Mouse (Mus musculus): ENCODE measurements around the gene Sphk1. TPM values are rescaled to one million over a fixed set of nuclear protein-coding genes. Genes with fewer than 3 reads are reported as not detected.

Sphk1 gene
- polyA plus RNA-seq, 1 experiment = 15.7 TPM

- no peak for DNase-seq
- TF ChIP-seq CTCF (IDR thresholded peaks at IDR 0.05; ENCODE audit: borderline replicate concordance, control insufficient read depth, extremely low read depth, insufficient read depth, low read length, poor library complexity) = no peak
- no peak overlapping the region for H3K4me3 ChIP-seq (ENCODE audit: control insufficient read depth, insufficient read depth, low read length)
- no peak overlapping the region for H3K27ac ChIP-seq (ENCODE audit: control insufficient read depth, insufficient read depth, low read length)
- peaks cover 3% of the 10 kb centered on the region for H3K4me1 ChIP-seq (replicated peaks; ENCODE audit: control insufficient read depth, insufficient read depth, low read length)
- 83% methylated on average over 13 of the region's 13 CpGs for WGBS
- H3K27me3 ChIP-seq (ENCODE audit: control insufficient read depth, insufficient read depth, low read length) = no peaks in the 10 kb centered on the region
- H3K36me3 ChIP-seq (ENCODE audit: control insufficient read depth, insufficient read depth, low read length) = no peaks in the 10 kb centered on the region
Measured at GRCm38 (mm10) chr11:116494474-116495174, 36.1 kb upstream of the Sphk1 start.

GRCm38 (mm10) chr11:116497313-116497712 is 33.4 kb upstream of the Sphk1 start:
- Histone ChIP-seq H3K4me3 (ENCODE audit: control insufficient read depth, insufficient read depth, low read length) (no peak overlapping the region), H3K27ac (ENCODE audit: control insufficient read depth, insufficient read depth, low read length) (no peak overlapping the region), H3K4me1 (replicated peaks; ENCODE audit: control insufficient read depth, insufficient read depth, low read length) (no peaks in the 10 kb centered on the region), H3K27me3 (ENCODE audit: control insufficient read depth, insufficient read depth, low read length) (no peaks in the 10 kb centered on the region), H3K36me3 (ENCODE audit: control insufficient read depth, insufficient read depth, low read length) (no peaks in the 10 kb centered on the region)
- DNase-seq = no peak
- WGBS = 95% methylated on average over 4 of the region's 4 CpGs
- TF ChIP-seq POLR2A (IDR thresholded peaks at IDR 0.05; ENCODE audit: control insufficient read depth, extremely low read depth, insufficient read depth, low read length, poor library complexity) (no peak), CTCF (IDR thresholded peaks at IDR 0.05; ENCODE audit: borderline replicate concordance, control insufficient read depth, extremely low read depth, insufficient read depth, low read length, poor library complexity) (no peak)

GRCm38 (mm10) chr11:116498596-116498995 is 32.1 kb upstream of the Sphk1 start:
- no peak overlapping the region for H3K4me3 ChIP-seq (ENCODE audit: control insufficient read depth, insufficient read depth, low read length)
- H3K4me1 ChIP-seq (replicated peaks; ENCODE audit: control insufficient read depth, insufficient read depth, low read length) = no peaks in the 10 kb centered on the region
- no peaks in the 10 kb centered on the region for H3K36me3 ChIP-seq (ENCODE audit: control insufficient read depth, insufficient read depth, low read length)
- no peak overlapping the region for H3K27ac ChIP-seq (ENCODE audit: control insufficient read depth, insufficient read depth, low read length)
- no peaks in the 10 kb centered on the region for H3K27me3 ChIP-seq (ENCODE audit: control insufficient read depth, insufficient read depth, low read length)
- no peak for TF ChIP-seq CTCF (IDR thresholded peaks at IDR 0.05; ENCODE audit: borderline replicate concordance, control insufficient read depth, extremely low read depth, insufficient read depth, low read length, poor library complexity)
- no peak for TF ChIP-seq POLR2A (IDR thresholded peaks at IDR 0.05; ENCODE audit: control insufficient read depth, extremely low read depth, insufficient read depth, low read length, poor library complexity)
- DNase-seq = no peak
- WGBS = 64% methylated on average over 34 of the region's 34 CpGs

GRCm38 (mm10) chr11:116499018-116499417 is 31.7 kb upstream of the Sphk1 start:
- H3K4me3 ChIP-seq (ENCODE audit: control insufficient read depth, insufficient read depth, low read length) = no peak overlapping the region
- WGBS = 75% methylated on average over 6 of the region's 6 CpGs
- DNase-seq = no peak
- H3K27ac ChIP-seq (ENCODE audit: control insufficient read depth, insufficient read depth, low read length) = no peak overlapping the region
- H3K36me3 ChIP-seq (ENCODE audit: control insufficient read depth, insufficient read depth, low read length) = no peaks in the 10 kb centered on the region
- no peaks in the 10 kb centered on the region for H3K4me1 ChIP-seq (replicated peaks; ENCODE audit: control insufficient read depth, insufficient read depth, low read length)
- TF ChIP-seq POLR2A (IDR thresholded peaks at IDR 0.05; ENCODE audit: control insufficient read depth, extremely low read depth, insufficient read depth, low read length, poor library complexity) (no peak), CTCF (IDR thresholded peaks at IDR 0.05; ENCODE audit: borderline replicate concordance, control insufficient read depth, extremely low read depth, insufficient read depth, low read length, poor library complexity) (no peak)
- H3K27me3 ChIP-seq (ENCODE audit: control insufficient read depth, insufficient read depth, low read length) = no peaks in the 10 kb centered on the region

- no peaks in the 10 kb centered on the region for H3K4me1 ChIP-seq (replicated peaks; ENCODE audit: control insufficient read depth, insufficient read depth, low read length)
- 7% methylated on average over 7 of the region's 7 CpGs for WGBS
- H3K27ac ChIP-seq (ENCODE audit: control insufficient read depth, insufficient read depth, low read length) = no peak overlapping the region
- DNase-seq = no peak
- H3K4me3 ChIP-seq (ENCODE audit: control insufficient read depth, insufficient read depth, low read length) = no peak overlapping the region
- no peaks in the 10 kb centered on the region for H3K36me3 ChIP-seq (ENCODE audit: control insufficient read depth, insufficient read depth, low read length)
- no peaks in the 10 kb centered on the region for H3K27me3 ChIP-seq (ENCODE audit: control insufficient read depth, insufficient read depth, low read length)
- TF ChIP-seq POLR2A (IDR thresholded peaks at IDR 0.05; ENCODE audit: control insufficient read depth, extremely low read depth, insufficient read depth, low read length, poor library complexity) (no peak), CTCF (IDR thresholded peaks at IDR 0.05; ENCODE audit: borderline replicate concordance, control insufficient read depth, extremely low read depth, insufficient read depth, low read length, poor library complexity) (no peak)
Measured at GRCm38 (mm10) chr11:116501005-116501746, 29.5 kb upstream of the Sphk1 start.

- H3K4me3 ChIP-seq (ENCODE audit: control insufficient read depth, insufficient read depth, low read length) = no peak overlapping the region
- WGBS = 92% methylated on average over 17 of the region's 17 CpGs
- H3K36me3 ChIP-seq (ENCODE audit: control insufficient read depth, insufficient read depth, low read length) = no peaks in the 10 kb centered on the region
- no peak overlapping the region for H3K27ac ChIP-seq (ENCODE audit: control insufficient read depth, insufficient read depth, low read length)
- DNase-seq = no peak
- H3K4me1 ChIP-seq (replicated peaks; ENCODE audit: control insufficient read depth, insufficient read depth, low read length) = no peaks in the 10 kb centered on the region
- H3K27me3 ChIP-seq (ENCODE audit: control insufficient read depth, insufficient read depth, low read length) = no peaks in the 10 kb centered on the region
- TF ChIP-seq POLR2A (IDR thresholded peaks at IDR 0.05; ENCODE audit: control insufficient read depth, extremely low read depth, insufficient read depth, low read length, poor library complexity) (no peak), CTCF (IDR thresholded peaks at IDR 0.05; ENCODE audit: borderline replicate concordance, control insufficient read depth, extremely low read depth, insufficient read depth, low read length, poor library complexity) (no peak)
Measured at GRCm38 (mm10) chr11:116504516-116504915, 26.2 kb upstream of the Sphk1 start.

Data from thymus, adult 2 months (tissue).